Mouse (Mus musculus): ENCODE measurements around the gene Gm10197.

Gm10197 gene

GRCm38 (mm10) chr19:53393646-53394045 lies 22.1 kb upstream of the Gm10197 start:
- no peak for DNase-seq

- DNase-seq: no peak
These were observed 21.3 kb upstream of the Gm10197 start for GRCm38 (mm10) chr19:53392781-53393343.

GRCm38 (mm10) chr19:53391787-53392186 lies 20.2 kb upstream of the Gm10197 start:
- DNase-seq: no peak

- DNase-seq: no peak
These were observed 19.8 kb upstream of the Gm10197 start for GRCm38 (mm10) chr19:53391386-53391785.

- peak; percentile 100 for DNase-seq
These were observed 19.0 kb upstream of the Gm10197 start, which contains the start of gene Smndc1 for GRCm38 (mm10) chr19:53390495-53391007. Smndc1 (minus strand) TSS chr19:53390578.

GRCm38 (mm10) chr19:53389851-53390431 lies 18.4 kb upstream of the Gm10197 start:
- peak; percentile 74 for DNase-seq

GRCm38 (mm10) chr19:53389417-53389816 lies 17.9 kb upstream of the Gm10197 start:
- DNase-seq: no peak

GRCm38 (mm10) chr19:53383336-53383735 lies 11.8 kb upstream of the Gm10197 start:
- no peak for DNase-seq

GRCm38 (mm10) chr19:53378421-53378820 lies 6.9 kb upstream of the Gm10197 start:
- DNase-seq: no peak

GRCm38 (mm10) chr19:53377652-53378051 lies 6.1 kb upstream of the Gm10197 start:
- no peak for DNase-seq

- DNase-seq: no peak
These were observed 4.2 kb upstream of the Gm10197 start for GRCm38 (mm10) chr19:53375816-53376215.

GRCm38 (mm10) chr19:53375299-53375698 lies 3.7 kb upstream of the Gm10197 start:
- no peak for DNase-seq

GRCm38 (mm10) chr19:53373570-53373969 lies 2.0 kb upstream of the Gm10197 start:
- no peak for DNase-seq

GRCm38 (mm10) chr19:53370233-53370632 lies 1.3 kb downstream of the Gm10197 start:
- no peak for DNase-seq

- peak; percentile 90 for DNase-seq
These were observed 2.0 kb downstream of the Gm10197 start for GRCm38 (mm10) chr19:53369469-53370043.

- no peak for DNase-seq
These were observed 4.7 kb downstream of the Gm10197 start for GRCm38 (mm10) chr19:53366881-53367280.

GRCm38 (mm10) chr19:53366057-53366775 lies 5.3 kb downstream of the Gm10197 start:
- no peak for DNase-seq

- peak; percentile 68 for DNase-seq
These were observed 6.6 kb downstream of the Gm10197 start for GRCm38 (mm10) chr19:53364963-53365362.

- DNase-seq: no peak
These were observed 7.0 kb downstream of the Gm10197 start for GRCm38 (mm10) chr19:53364551-53364950.

- DNase-seq: no peak
These were observed 8.6 kb downstream of the Gm10197 start for GRCm38 (mm10) chr19:53362967-53363366.

- no peak for DNase-seq
These were observed 11.2 kb downstream of the Gm10197 start for GRCm38 (mm10) chr19:53360265-53360958.

- DNase-seq: no peak
These were observed 12.2 kb downstream of the Gm10197 start for GRCm38 (mm10) chr19:53359160-53360033.
